Mouse (Mus musculus) kidney, adult 2 months (tissue): ENCODE results near the gene Rbfox3.

Source experiments
- CTCF ChIP-seq: fragments of 200-500 bp; conservative IDR thresholded peaks from 2 replicates; pipeline ENCODE4 v1.5.1; 2011; ENCODE audit warnings: low read depth, mild to moderate bottlenecking, control low read depth, low read length, moderate library complexity, mixed read lengths; ENCODE audit not compliant: insufficient read depth, insufficient read length
- POLR2A ChIP-seq: fragments of 200-500 bp; IDR thresholded peaks from one replicate; pipeline ENCODE4 v1.6.1; 2011; ENCODE audit warnings: low read depth, low read length, control low read depth

GRCm38 (mm10) chr11:118520251-118520650, 391.1 kb downstream of the Rbfox3 start:
- peak; percentile 35 for TF ChIP-seq CTCF
- no peak for TF ChIP-seq POLR2A
